8 mouse cellular contexts compared by ENCODE assay signal in genomic region chr4:152625032-152626003, GRCm38 (mm10).
DNase-seq lines count a peak whose midpoint lies in the region; ATAC-seq and TF ChIP-seq lines count a peak whose summit lies in the region.

No protein-coding gene starts in this region.

- H3K4me2 ChIP-seq in hindbrain, postnatal 0 days (ENCODE audit: low read depth, low read length): peak overlapping the region; percentile 24; the same call in 1 of the 2 replicates

- no peaks in the 10 kb centered on the region for H3K9me3 ChIP-seq in hindbrain, postnatal 0 days (ENCODE audit: low read length)

- H3K27ac ChIP-seq in hindbrain, postnatal 0 days: peak overlapping the region; percentile 56

- H3K4me1 ChIP-seq in hindbrain, postnatal 0 days (ENCODE audit: insufficient read depth, low read length): peaks cover 14% of the 10 kb centered on the region

- DNase-seq in adrenal gland, adult (ENCODE audit: inconsistent age in 2 of 2, low spot score in 1 of 2): peak; percentile 44 to 78
- peak; percentile 50 for DNase-seq in cerebellum, adult 9-11 months
- DNase-seq in frontal cortex, postnatal 14 days (ENCODE audit: low spot score in 2 of 2): peak; percentile 67 to 68
- DNase-seq in hindbrain, postnatal 0 days (ENCODE audit: low spot score): peak; percentile 91
- DNase-seq in layer of hippocampus, postnatal 36 days: peak; percentile 80 to 81
- DNase-seq in lung, postnatal 4 days: peak; percentile 35 to 51
- DNase-seq in right cerebral cortex, postnatal 14 days: peak; percentile 74

- TF ChIP-seq CTCF in hindbrain, postnatal 0 days (IDR thresholded peaks at IDR 0.05; ENCODE audit: low read depth): peak; percentile 96

- H3K36me3 ChIP-seq in hindbrain, postnatal 0 days (ENCODE audit: insufficient read depth, low read length): no peaks in the 10 kb centered on the region

- WGBS in hindbrain, postnatal 0 days: 2% methylated on average over 22 of the region's 22 CpGs

- no peak overlapping the region for H3K9ac ChIP-seq in hindbrain, postnatal 0 days (replicated peaks; ENCODE audit: low read length)

- H3K27me3 ChIP-seq in hindbrain, postnatal 0 days (ENCODE audit: insufficient read depth, low read length): no peaks in the 10 kb centered on the region

- no peak overlapping the region for H3K4me3 ChIP-seq in hindbrain, postnatal 0 days (ENCODE audit: low read length)

- peak; percentile 80 for ATAC-seq in hindbrain, postnatal 0 days
- ATAC-seq in monocyte, adult 5-6 weeks (replicated peaks; ENCODE audit: insufficient number of reproducible peaks, low FRiP score, low TSS enrichment, poor library complexity, severe bottlenecking): no peak
